Mouse (Mus musculus) retina, postnatal 7 days (tissue): Measurements from ENCODE around the gene Slc15a3.

Experiments
- DNase-seq: peaks from one replicate; pipeline ENCODE4 v3.0.0-alpha.2; 2012; ENCODE audit warnings: low read depth, low spot score

The Slc15a3 gene

GRCm38 (mm10) chr19:10822534-10822933 lies 17.0 kb upstream of the Slc15a3 start:
- no peak for DNase-seq

GRCm38 (mm10) chr19:10824061-10824460 lies 15.5 kb upstream of the Slc15a3 start:
- DNase-seq, result no peak

DNA sequence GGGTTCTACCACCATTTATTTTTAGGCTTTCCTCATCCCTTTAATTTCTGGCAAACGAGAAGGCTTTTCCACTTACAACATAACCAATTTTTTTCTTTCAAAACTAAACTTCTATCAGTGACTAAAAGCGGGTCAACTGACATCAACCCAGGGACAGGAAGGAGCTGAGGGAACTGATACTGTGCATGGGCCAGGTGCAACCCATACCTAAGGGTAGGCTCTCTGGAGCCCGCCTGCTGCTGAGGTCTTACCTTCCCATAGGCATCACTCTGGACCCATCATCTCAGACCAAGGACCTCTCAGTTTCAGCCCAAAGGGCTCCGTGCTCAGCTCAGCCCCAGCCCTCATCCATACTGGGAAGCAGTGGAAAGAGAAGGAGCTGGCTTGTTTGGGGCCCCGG lies 11.2 kb upstream of the Slc15a3 start:
- no peak for DNase-seq

GRCm38 (mm10) chr19:10829436-10830175 lies 9.9 kb upstream of the Slc15a3 start, which contains the start of gene Cd6:
TSS of gene Cd6 (minus strand) at chr19:10830058.
- DNase-seq, result no peak

DNA sequence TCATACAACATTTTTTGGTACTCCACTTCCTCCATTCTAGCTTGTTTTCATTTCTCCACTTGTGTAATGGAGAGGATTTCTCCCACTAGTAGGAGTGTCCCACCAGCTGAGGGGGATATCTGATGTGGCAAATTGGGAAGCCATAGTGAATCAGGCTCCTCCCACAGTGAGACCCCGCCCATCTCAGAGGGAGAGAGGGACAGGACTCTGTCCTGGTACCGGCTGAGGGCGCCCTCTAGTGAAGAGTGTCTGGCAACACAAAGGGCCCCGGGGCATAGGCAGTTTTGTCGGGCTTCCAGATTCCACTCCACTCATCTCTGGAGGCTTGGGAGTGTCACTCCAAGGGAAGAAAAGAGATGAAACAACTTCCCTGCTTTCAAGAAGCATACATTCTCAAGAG lies 8.1 kb upstream of the Slc15a3 start:
- DNase-seq, result peak; percentile 35

GRCm38 (mm10) chr19:10832030-10832429 lies 7.5 kb upstream of the Slc15a3 start:
- no peak for DNase-seq

- DNase-seq, result no peak
Observed at GRCm38 (mm10) chr19:10833611-10834010, 5.9 kb upstream of the Slc15a3 start.

DNA sequence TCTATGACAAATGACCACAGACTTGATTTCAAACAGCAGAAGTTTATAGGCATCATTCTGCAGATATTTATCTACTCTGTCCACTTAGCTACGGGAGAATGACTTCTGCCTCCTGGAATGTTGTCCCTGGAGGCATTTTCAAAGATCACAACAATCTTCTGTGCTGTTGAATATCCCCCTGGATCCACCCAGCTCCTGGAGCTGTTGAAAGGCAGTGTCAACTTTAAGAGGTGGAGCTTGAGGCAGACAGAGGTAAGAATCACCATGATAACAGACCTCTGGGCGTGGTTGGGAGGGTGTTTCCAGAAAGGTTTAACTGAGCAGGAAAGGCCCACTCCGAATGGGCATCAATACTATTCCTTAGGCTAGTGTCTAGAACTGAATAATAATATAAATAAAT lies 3.9 kb upstream of the Slc15a3 start:
- no peak for DNase-seq

- DNase-seq, result no peak
Observed at GRCm38 (mm10) chr19:10841721-10842626, 2.4 kb downstream of the Slc15a3 start.

GRCm38 (mm10) chr19:10842914-10843313 lies 3.4 kb downstream of the Slc15a3 start:
- no peak for DNase-seq

DNA sequence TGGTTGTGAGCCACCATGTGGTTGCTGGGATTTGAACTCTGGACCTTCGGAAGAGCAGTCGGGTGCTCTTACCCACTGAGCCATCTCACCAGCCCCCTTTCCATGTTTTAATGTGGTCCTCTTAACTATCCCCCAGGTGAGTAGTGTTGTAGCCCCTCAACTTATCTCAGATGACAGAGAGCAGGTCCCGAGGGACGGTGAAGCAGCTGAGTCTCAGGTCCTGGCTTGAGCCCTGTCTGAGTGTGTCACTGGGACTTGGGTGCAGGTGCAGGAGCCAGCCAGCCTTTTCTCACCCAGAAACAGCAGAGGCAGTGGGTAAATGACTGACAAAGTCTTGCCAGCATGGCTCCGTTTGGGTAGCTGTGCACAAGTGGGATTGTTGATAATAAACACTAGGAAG lies 4.7 kb downstream of the Slc15a3 start:
- no peak for DNase-seq

DNA sequence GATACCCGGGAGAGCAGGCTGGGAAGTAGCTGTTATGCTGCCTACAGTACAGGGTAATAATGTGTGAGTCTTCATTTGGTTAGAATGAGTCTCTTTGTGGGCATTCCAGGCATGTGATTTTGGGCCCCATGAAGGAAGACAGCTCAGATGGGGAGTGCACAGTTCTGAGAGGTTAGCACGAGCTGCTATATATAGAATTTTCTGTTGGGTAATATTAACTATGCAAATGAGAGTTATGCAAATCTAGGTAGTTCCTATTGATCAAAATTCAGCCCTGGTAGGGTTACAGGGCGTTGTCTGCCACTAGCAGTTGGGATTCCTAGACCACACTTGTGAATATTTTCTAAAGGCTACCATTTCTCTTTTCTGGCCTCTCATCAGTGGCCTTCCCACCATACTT lies 5.9 kb downstream of the Slc15a3 start:
- DNase-seq, result no peak

DNA sequence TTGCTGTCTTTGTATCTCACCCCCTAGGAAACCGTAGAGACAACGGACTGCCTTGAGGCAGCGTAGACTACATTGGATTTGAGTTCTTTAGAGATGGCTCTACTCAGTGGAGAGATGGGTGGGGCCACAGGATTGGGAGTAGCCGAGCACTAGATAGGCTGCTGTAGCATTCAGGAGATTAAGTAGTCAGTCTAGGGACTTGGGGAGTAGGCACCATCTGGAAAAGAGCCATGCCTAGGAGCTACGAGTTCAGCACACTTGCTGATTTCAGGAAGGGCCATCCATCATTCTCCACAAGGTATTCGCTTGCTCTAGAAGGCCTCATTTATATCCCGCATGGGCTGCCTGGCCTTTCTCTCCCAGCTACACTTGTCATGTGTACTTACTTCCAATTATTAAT lies 6.6 kb downstream of the Slc15a3 start:
- no peak for DNase-seq

DNA sequence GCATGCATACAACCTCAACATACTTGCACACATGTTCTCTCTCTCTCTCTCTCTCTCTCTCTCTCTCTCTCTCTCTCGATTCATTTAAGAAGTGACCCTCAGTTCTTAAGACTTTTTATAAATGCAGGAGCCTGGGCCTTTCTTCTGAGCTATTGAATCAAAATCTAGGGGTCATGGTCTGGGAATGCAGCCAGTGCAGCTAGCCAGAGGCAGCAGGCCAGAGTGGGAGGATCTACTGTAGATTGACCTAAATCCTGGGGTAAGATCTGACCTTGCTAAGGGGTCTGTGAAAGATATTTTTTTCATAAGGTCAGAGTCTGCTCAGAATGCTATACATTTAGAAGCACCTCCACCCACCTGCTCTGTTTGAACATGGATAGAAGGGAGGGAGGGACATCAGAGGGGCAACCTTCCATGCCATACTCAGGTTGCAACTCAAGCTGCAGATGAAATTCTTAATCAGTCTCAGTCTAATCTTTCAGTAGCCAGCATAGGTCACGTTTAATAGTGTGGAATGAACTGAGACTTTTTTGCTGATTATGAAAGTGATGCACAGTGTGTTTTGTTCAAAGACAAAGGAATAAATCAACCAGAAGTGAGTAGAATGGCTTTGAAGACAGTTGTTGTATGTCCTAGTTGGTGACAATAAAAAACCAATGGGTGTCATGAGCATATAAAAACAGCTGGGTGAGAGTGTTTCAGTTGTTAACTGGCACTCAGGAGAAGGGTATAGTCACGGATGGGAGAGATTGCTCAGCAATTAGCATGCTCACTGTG lies 8.0 kb downstream of the Slc15a3 start:
- no peak for DNase-seq

GRCm38 (mm10) chr19:10855422-10855821 lies 15.9 kb downstream of the Slc15a3 start:
- no peak for DNase-seq

DNA sequence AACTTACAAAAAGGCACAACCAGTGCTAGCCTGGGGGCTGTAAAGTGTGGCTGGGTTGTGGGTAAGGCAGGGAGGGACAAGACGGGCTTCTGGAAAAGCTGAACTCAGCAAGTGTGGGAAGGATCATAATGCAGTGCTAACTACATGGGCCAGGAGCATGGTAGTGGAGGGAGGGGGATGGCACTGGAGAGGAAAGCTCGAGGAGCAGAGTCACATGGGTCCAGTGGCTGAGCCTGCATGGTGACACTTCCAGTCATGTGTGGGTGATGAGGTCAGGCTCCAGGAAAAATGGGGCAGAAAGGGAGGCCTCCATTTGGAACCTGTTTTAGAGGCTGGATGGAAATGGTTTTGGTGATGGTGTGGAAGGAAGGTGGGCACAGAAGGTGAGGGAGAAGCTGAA lies 17.0 kb downstream of the Slc15a3 start:
- DNase-seq, result no peak

- DNase-seq, result no peak
Observed at GRCm38 (mm10) chr19:10860072-10860497, 20.6 kb downstream of the Slc15a3 start.

DNA sequence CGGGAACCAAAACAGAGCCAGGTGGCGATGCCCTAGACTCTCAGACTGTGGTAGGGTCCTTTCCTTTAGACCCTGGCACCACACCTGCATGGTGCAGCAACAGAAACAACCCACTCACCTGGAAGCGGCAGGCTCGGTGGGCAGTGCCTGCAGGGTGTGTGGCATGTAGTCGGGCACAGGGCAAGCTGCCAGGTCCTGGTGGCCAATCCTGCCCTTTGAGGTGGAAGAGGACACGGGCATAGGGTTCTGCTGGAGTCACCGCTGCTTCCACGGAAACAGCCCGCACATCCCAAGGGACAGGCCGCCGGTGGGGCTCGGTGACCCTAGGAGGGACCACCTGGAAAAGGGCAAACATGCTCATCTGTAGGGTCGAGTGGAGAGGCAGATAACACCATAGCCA lies 26.8 kb downstream of the Slc15a3 start:
- no peak for DNase-seq

DNA sequence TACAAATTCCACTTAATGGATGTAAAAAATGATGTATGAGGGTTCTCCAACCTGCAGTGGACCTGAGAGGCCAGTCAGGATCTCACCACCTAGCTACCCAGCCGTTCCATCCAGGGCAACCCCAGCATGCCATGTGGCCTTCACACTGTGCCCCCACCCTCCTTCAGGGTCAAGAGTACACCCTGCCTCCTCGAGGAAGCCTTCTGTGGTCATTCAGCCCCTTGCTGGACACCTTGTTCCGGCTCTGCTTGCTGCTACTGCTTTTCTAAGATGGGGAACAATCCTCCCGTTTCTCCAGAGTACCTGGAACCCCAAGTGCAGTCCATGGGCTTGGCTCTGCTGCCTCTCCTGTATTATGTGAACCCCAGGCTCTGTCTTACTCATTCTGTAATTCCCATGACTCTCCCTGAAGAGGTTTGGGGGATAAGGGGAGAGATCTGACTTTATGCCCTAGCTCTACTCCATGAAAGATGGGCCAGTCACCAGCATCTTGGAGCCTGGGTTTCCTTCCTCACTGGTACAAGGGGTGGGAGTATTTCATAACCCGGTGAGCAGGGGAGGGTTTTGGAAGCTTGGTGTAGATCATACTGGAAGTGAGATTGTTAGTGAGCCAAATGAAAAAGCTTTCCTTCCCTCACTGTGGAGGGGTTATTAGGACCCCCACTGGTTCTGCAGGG lies 28.6 kb downstream of the Slc15a3 start:
- DNase-seq, result no peak

GRCm38 (mm10) chr19:10868623-10869141 lies 29.2 kb downstream of the Slc15a3 start:
- DNase-seq, result no peak

DNA sequence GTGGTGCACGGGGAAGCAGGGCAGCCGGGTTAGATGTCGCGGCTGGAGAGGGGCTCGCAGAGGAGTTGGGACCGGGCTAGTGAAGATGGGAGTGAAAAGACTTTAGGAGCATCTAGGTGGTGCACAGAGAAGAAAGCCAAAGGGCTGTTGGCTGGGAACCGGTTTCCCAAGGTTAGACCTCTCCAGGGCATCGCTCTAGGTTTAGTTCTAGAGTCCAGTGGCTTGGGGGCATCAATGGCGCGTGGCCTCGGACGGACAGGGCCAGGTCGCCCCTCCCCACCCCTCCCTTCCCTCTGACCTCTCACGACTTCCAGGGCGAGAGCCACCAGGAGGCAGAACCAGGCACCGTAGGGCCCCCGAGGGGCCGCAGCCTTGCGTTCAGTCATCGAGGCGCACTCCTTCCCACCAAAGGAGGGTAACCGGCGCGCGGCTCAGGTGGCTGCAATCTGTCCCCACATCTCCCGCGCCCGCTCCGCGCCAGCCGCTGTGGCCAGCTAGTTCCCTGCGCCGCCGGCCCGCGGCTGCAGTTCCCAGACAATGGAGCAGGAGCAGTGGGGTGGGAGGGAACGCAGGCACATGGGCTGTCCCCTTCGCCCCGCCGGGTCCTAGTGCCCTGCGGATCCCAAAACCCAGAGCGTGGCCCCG lies 29.8 kb downstream of the Slc15a3 start:
- DNase-seq, result peak; percentile 57
